Mouse (Mus musculus) ES-E14 (cell line): ENCODE data around the gene Taok3.

Source experiments
- CHD2 ChIP-seq: IDR thresholded peaks from 2 replicates; pipeline ENCODE4 v1.6.1; 2014; ENCODE audit warnings: mild to moderate bottlenecking, low read depth, low read length, inconsistent platforms
- MAFK ChIP-seq: IDR thresholded peaks from 2 replicates; pipeline ENCODE4 v1.6.1; 2014; ENCODE audit warnings: mild to moderate bottlenecking, low read depth, low read length, inconsistent platforms; ENCODE audit not compliant: insufficient read depth

- no peak for TF ChIP-seq CHD2
- no peak for TF ChIP-seq MAFK
Measured at GRCm38 (mm10) chr5:117147187-117148095, 27.5 kb downstream of the Taok3 start.
